Mouse (Mus musculus): ENCODE data around the gene Fen1.
A peak's percentile ranks its signal among the peaks of the same experiment; 100 is the strongest.
"Not testable (repeated sequence)": the region's sequence is repeated elsewhere in the genome, so short reads cannot be mapped to it uniquely, and the experiment has no call there.

Fen1 gene

DNA sequence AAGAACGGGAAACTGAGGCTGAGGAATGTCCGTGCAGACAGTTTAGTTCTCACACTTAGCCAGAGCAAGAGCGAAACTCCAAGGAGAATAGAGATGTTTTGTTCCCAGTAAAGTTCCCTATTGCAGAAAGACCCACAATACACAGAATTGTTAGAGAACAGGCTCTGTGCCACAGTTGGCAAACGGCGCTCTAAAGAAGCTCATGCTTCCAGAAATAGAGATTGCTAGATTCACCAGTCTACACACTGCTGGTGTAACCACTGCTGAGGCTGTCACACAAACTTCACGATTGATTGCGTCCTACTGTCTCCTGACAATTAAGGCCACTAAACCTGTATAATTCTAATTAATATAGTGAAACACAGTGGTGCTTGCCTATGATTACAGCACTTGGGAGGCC is 22.7 kb downstream of the Fen1 start:
- DNase-seq (ENCODE audit: low read depth, low spot score): peak; percentile 64

DNA sequence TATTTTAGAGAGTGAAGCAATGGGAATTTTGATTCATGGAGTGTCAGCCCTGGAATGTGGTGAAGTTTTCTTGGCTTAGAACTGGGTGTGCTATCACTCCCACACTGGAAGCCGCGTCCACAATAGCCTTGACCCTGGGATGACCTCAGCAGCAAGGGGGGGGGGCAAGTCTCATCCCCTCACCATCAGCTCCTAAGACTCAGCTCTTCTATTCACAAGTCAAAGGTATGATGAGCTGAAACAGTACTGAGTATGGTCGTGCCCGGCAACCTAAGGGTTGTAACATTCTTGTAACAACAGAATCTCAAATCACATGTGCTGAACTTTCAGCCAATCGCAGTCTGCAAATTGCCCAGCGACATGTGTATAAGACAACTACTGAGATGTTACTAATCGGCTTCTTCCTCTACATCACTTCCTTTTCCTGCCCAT is 27.0 kb downstream of the Fen1 start:
- DNase-seq (ENCODE audit: low read depth, low spot score): no peak

DNA sequence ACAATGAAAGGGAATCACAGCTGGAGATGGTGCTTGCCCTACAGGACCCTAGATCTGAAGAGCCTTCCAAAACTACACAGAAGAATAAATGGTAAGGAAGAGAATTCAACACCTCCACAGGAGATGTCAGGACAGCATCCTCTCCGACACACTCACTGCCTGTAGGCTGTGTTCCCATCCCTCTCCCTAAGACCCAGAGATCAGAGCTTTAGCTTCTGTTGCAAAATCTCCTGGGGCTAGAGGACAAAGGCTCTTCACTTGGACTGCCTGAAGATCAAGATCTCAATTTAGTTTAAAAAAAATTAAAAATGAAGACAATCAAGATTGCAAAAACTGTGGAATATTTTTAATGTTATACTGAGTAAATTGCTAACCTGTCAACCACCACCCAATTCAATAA is 27.5 kb downstream of the Fen1 start:
- no peak for DNase-seq (ENCODE audit: low read depth, low spot score)

DNA sequence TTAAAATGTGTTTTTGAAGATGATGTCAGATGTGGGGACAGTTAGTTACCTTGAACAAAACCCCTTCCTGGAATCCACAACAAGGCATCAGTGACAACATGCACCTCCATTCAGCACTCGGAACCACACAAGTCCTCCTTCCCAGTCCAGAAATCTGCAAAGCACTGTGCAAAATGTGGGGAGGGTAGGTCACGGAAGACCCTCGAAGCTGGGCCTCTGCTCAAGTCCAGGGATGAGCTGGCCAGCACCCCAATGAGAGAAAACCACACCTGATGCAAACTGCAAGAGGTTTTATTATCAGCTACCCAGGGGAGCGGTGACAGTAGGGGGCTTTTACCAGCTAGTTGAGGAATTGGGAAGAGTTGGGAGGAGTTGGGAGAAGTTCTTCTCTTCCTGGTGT is 29.0 kb downstream of the Fen1 start:
- no peak for DNase-seq (ENCODE audit: low read depth, low spot score)

- DNase-seq (ENCODE audit: low read depth, low spot score): no peak
Observed at GRCm38 (mm10) chr19:10173844-10174539, 30.0 kb downstream of the Fen1 start.

- no peak for DNase-seq (ENCODE audit: low read depth, low spot score)
Observed at GRCm38 (mm10) chr19:10173116-10173718, 30.8 kb downstream of the Fen1 start.

GRCm38 (mm10) chr19:10171846-10172245 is 32.1 kb downstream of the Fen1 start:
- DNase-seq (ENCODE audit: low read depth, low spot score): peak; percentile 47

- no peak for DNase-seq (ENCODE audit: low read depth, low spot score)
Observed at GRCm38 (mm10) chr19:10171359-10171758, 32.6 kb downstream of the Fen1 start.

GRCm38 (mm10) chr19:10170466-10170865 is 33.5 kb downstream of the Fen1 start:
- no peak for DNase-seq (ENCODE audit: low read depth, low spot score)

DNA sequence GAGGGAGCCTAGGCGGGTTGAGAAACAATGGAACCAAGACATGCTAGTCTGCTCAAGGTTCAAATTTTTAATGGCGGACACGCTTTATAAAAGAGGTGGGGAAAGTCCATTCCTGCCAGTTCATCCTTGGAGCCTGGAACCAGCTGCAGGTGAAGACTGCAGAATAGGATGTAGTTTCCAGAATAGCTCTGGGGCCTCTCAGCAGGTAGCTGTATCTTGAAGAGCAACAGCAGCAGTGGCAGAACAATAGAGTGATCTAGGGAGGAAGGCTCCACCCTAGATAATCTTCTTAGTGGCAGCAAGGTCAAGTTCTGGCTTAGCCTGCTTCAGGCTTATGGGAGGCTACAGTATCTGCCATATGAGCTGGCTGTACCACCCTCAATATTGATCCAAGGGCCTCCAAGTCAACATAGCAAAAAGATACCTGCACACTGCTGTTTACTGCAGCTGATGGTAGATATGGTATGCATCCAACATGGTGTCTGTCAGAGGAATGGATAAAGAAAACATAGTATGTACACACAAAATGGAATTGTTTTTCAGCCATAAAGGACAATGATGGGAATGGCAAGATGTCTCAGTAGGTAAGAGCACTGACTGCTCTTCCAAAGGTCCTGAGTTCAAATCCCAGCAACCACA is 34.2 kb downstream of the Fen1 start:
- DNase-seq (ENCODE audit: low read depth, low spot score): not testable (repeated sequence)

DNA sequence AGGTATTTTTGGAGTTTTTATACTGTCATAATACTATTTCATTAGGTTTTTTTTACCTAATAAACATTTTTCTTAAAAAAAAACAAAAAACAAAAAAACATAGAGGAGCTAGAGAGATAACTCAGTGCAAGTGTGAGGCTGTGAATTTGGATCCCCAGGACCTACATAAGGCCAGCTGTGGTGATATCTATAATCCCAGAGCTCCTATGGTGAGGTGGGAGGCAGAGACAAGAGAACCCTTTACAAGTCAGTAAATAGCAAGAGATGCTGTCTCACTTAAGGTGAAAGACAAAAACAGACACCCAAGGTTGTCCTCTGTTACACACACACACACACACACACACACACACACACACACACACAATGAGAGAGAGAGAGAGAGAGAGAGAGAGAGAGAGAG is 34.8 kb downstream of the Fen1 start:
- DNase-seq (ENCODE audit: low read depth, low spot score): no peak

DNA sequence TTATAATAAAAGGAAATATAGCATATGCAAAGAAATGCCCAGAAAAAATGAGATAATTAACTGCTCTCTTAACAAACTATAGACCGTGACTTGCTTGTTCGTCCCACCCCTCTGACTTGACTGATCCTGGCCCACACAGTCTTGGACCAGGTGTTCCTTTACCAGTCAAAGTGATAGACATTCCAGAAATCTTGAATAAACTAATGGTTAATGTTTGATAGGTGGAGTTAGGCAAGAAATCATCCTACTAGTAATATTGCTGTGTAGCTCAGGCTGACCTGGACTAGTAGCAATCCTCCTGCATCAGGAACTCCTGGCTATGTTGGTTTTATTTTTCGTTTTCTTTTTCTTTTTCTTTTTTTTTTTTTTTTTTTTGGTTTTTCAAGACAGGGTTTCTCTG is 35.5 kb downstream of the Fen1 start:
- no peak for DNase-seq (ENCODE audit: low read depth, low spot score)

- DNase-seq (ENCODE audit: low read depth, low spot score): no peak
Observed at GRCm38 (mm10) chr19:10167951-10168350, 36.0 kb downstream of the Fen1 start.

- no peak for DNase-seq (ENCODE audit: low read depth, low spot score)
Observed at GRCm38 (mm10) chr19:10167112-10167511, 36.9 kb downstream of the Fen1 start.

DNA sequence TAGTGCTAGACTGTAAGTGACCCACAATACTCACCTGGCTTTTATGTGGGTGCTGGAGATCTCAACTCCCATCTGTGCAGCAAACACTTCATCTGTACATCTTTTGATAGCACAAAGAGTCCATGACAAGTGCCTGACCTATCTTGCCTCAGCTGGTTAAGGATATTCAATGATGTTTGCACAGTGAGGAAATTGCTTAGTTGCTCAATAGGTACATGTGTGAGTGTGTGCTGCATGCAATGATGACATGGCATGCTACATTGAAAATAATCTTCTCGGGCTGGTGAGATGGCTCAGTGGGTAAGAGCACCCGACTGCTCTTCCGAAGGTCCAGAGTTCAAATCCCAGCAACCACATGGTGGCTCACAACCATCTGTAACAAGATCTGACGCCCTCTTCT is 38.0 kb downstream of the Fen1 start:
- not testable (repeated sequence) for DNase-seq (ENCODE audit: low read depth, low spot score)

DNA sequence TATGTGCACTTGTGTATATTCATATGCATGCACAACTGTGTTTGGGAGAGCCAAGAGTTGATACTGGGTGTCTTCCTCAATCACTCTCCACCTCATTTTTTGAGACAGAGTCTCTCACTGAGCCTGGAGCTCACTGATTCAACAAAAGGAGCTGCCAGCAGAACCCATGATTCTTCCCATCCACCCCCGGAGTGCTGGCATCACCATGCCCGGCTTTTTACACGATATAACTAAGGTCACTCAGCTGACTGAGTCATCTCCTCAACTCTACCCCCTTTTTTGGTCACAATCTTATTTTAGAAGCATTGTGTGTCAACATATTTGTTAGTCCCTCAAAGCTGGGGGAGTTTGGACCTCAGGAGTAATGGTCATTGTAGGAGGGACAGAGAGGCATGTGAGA is 40.1 kb downstream of the Fen1 start:
- no peak for DNase-seq (ENCODE audit: low read depth, low spot score)

- no peak for DNase-seq (ENCODE audit: low read depth, low spot score)
Observed at GRCm38 (mm10) chr19:10157725-10158124, 46.2 kb downstream of the Fen1 start.

DNA sequence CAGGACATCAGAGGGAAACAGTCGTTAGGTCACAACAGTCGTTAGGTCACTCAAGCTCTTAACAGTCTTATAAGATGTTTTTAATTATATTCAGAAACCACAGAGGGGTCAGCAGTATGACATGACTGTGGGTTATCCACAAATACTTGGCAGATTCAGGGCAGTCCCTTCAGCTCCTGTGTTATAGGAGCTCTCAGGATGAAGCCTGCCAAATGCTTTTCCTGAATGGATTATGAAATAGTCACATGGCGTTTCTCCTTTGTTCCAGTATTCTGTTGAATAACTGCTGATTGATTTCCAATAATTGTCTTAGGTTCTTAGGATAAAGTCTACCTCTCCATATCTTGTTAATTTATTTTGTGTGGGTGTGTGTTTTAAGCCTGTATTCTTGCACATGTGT is 54.8 kb downstream of the Fen1 start:
- DNase-seq (ENCODE audit: low read depth, low spot score): no peak

All from telencephalon, adult 2 months (tissue).